Mouse (Mus musculus) brain, embryonic 14.5 days (tissue): Measurements from ENCODE around the gene Arid4a.

Experiments
- CTCF ChIP-seq: fragments of 200-500 bp; IDR thresholded peaks from 2 replicates; pipeline ENCODE4 v1.5.1; 2012; ENCODE audit warnings: inconsistent platforms, mild to moderate bottlenecking, moderate library complexity, borderline replicate concordance; ENCODE audit not compliant: insufficient read depth, insufficient read length; ENCODE audit errors: extremely low read depth
- POLR2A ChIP-seq: fragments of 200-500 bp; IDR thresholded peaks from 2 replicates; pipeline ENCODE4 v1.6.1; 2012; ENCODE audit warnings: mild to moderate bottlenecking, inconsistent platforms, borderline replicate concordance; ENCODE audit not compliant: poor library complexity, insufficient read depth, insufficient read length, severe bottlenecking; ENCODE audit errors: extremely low read depth

- TF ChIP-seq CTCF: no peak
- TF ChIP-seq POLR2A: no peak
These were observed 8.9 kb upstream of the Arid4a start for GRCm38 (mm10) chr12:71006901-71007300.
